Mouse (Mus musculus) lung, postnatal 4 days (tissue): ENCODE data around the gene Ncf1.

Experiments used
- DNase-seq, 2 experiments: peaks; one replicate each; pipeline ENCODE4 v3.0.0; 2021

The Ncf1 gene

DNA sequence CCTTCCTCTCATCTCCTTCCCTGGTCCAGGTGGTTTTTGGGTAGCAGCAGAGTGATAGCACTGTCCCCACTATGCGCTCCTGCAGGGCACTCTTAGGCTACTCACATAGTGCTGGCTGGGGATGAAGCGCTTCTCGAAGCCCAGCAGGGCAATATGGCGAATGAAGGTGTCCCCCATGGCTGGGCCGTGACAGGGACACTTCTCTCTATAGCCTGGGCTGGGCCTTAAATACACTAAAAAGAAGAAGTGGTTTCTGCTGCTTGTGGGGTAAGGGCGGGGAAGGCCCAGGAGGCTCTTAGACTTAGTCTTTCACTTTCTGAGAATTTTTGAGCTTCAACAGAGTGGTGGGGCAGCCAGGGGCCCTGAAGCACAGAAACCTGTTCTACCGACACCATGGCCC is at the start of gene Ncf1:
Gene Ncf1 (minus strand): TSS at position 235 of the 400 bp plus-strand sequence.
- DNase-seq: peak; percentile 61 to 64

DNA sequence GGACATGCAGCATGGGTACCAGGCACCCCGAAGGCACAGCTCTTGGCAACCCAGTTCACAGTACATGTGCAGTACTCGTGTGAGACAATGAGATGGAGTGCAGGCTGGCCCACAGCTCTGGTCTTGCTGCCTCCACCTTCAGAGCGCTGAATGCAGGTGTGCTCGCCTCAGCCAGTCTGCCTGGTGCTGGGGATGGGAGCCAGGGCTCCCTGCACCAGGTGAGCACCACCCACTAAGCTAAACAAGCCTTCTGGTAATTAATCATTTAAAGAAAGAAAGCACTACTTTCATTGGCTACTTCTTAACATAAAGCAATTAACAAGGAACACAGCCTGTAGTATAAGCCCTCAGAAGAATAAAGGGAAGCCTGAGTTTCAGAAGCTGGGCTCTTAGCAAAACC is 47.7 kb upstream of the Ncf1 start:
- no peak for DNase-seq

DNA sequence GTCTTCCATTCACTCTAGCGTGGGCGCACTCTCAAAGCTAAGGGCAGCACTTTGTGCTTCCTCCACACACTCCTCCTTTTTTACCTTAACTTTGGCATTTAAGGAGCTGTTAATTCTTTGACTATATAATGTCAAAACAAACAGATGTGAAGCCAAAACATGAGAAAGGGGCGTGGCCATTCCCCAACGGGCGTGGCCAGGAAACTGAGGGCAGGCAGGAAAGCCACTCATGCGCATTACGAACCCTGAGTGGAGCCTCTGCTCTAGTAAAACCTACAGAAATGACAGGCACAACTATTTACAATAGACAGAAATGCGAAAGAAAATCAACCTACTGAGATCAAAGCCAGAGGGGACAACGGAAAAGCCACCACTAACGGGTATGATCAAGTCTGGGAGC is 46.1 kb upstream of the Ncf1 start:
- DNase-seq: peak in 1 of 2 experiments; percentile 23

DNA sequence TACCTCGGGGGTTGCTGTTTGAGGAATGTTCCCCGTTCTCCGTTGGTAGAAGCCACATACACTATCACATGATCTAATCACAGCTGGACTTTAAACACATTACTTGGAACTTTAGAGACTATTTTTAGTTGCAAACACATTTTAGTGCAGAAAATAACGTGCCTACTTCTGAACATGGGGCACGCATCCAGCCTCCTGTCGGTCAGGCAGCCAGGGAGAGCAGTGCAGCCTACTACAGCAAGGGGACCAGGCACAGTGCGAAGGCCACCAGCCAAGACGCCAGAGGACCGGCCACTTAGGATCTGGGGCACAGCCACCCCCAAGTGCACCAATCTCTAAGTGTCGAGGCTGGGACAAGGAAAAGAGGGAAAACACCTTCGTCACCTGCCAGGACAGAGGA is 45.6 kb upstream of the Ncf1 start:
- no peak for DNase-seq

DNA sequence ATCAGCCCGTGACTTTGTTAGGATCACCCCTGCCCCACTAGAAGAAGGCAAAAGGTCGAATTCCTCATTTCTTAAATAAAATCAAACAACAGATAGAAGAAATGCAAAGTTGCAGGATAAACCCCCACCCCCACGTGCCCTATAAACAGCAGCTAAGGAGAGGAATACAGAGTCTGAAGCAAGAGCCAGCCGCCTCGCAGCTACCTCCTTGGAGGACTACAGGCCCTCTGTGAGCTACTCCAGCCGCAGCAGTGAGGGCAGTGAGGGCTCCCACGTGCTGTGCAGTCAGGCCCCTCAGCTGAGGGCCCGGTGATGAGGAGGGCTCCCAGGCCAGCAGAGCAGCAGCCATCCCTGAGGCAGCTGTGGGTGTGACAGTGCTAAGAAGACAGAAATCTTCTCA is 44.3 kb upstream of the Ncf1 start:
- no peak for DNase-seq

DNA sequence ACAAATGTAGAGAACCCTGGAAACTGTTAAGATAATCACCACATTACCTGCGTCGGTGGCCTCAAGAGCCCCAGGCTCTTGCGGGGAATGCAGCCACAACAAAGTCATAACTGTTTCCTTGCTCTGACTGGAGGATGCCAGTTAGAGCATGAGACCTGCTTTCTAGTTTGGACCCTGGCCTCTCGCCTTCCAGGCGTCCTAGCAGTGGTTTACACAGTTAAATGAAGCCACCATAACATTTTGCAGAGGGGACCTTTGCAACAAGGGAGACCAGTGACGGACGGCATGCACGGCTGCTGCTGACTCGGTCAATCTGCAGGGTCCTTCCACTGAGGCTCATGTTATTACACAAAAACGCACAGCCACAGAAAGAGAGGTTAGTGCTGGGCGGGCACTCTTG is 43.3 kb upstream of the Ncf1 start:
- DNase-seq: no peak

DNA sequence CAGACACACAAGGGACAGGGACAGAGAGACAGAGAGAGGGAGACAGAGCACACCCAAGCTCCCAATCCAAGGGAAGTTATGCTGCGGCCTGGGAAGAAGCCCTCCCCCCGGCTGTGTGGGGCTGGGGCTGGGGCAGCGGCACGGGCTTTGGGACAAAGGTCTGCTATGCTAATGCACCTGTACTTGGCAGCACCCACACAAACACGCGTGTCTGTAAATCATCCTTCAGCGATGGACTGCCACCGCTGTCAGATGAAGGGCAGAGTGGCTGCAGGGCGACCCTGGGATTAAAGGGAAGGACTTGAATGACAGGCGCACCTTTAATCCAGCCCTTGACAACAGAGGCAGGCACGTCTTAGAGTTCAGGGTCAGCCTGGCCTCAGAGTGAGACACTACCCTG is 42.0 kb upstream of the Ncf1 start:
- no peak for DNase-seq

DNA sequence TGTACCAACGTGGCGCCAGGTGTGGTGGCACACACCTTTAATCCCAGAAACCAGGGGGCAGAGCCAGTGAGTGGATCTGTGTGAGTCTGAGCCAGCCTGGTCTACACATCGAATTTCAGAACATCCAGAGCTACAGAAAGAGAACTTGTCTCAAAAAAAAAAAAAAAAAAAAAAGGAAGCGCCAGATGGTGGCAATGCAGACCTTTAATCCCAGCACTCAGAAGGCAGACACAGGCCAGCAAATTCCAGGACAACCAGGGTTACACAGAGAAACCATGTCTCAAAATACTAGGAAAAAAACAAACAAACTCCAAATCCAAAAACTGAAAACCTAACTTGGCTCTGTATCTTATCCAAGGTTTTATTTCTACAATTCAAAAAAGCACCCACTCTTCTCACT is 41.1 kb upstream of the Ncf1 start:
- DNase-seq: no peak

DNA sequence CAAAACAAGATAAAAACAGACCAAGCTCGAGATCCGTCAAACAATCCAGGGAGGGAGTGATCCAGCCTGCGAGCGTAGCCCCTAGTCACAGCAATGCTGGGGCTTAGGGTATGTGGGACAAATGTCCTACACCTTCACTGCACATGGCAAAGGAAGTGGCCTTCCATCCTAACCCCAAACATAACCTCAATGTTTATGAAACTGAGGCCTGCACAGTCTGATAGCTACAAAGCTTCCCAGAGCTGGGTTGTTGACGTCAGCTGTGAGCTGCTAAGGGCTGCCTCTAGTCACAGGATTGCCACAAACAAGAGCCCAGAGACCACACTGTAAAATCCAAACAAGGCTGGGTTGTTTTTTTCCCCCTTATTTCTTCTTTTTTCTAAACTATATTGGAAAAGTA is 40.3 kb upstream of the Ncf1 start:
- DNase-seq: peak; percentile 35 to 59

DNA sequence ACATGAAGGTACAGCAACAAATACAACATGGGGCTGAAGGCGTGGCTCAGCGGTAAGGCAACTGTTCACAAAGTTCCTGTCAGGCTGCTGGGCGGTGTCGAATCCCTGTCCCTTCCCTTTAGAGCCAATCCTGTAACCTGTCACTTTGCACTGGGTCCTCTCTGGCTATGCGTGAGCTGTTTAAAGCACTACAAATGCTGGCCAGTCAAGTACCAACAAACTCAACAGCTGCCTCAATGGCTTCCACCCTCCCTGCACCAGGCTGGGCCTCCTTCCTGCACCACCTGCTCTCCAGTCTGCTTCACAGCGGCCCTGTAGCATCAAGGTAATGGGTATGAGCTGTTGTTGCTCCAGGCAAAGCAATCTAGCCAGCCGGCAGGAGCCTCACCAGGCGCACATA is 39.3 kb upstream of the Ncf1 start:
- no peak for DNase-seq

DNA sequence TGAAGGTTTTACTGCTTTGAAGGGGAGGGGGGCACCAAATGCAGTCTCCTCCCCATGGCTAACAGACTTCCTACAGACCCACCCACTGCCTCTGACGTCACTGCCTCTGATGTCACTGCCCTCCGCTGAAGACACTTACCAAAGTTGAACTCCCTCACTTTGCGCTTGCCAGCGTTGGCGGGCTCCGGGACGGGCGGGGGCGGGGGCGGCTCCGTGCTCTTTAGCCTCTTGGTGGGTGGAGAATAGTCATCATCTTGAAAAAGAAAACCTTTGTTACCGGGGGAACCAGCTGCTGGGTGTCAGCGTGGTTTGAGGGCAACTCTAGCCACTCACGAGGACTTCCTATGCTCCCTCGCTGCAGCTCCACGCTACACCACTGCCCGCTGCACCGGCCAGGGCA is 37.0 kb upstream of the Ncf1 start:
- DNase-seq: peak in 1 of 2 experiments; percentile 33

DNA sequence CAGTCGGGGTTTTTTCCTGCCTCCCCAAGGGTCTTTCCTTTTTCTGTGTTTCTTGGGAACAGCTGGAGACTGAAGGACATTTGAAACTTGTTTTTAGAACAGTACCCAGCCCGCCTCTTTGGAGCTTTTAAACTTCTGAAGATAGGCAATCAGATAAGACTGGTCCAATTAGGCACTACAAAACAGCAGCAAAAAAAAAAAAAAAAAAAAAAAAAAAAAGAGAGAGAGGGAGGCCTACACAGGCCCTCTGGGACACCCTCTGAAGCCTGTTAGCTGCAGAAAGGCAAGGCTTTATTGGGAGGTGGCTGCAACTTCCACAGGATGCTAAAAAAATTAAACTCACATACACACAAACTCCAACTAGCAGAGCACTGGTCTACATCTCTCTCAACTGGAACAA is 36.5 kb upstream of the Ncf1 start:
- DNase-seq: no peak

DNA sequence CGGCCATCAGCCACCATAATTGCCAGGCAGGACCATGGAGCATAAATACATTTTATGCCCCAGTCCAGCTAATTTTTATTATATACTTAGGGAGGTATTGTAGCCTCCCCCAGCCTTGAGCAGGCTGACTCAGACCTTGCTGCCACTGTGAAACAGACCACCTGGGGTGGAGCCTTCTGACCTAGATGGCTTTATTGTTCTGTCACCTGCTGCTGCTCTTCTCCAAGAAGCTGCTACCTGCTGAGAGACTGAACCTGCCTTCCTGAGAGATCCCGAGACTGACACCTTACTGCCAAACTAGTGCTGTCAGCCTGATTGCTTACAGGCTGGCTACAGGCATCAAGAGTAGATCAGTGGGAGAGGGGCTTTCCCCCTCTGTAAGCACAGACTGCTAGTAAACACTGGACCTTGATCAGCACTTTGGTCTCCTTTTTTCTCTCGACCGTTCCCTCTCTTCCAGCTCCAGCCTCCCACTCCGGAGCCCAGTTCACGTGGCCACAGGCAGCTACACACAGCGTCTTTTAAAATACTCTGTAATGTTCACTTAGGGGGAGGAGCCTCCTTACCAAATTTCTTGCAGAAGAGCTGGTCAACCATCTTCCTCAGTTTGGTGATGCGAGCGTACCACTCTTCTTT is 30.7 kb upstream of the Ncf1 start:
- DNase-seq: no peak

DNA sequence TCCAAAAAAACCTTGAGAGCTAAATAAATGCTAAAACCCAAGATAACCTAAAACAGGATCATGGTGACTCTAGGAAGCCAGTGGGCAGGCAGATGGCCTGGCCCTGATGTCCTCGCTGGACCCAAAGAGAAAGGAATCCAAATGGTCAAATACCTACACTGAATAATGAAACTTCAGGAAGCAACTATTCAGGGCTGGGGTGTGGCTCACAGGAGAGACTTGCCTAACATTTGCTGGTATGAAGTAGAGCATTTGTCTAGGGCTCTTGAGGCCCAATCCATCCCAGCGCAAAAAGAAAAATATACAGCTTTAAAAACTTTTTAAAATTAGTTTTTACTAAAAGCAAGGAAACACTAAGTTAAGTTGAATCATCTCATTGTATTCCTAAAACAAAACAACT is 29.5 kb upstream of the Ncf1 start:
- DNase-seq: no peak

DNA sequence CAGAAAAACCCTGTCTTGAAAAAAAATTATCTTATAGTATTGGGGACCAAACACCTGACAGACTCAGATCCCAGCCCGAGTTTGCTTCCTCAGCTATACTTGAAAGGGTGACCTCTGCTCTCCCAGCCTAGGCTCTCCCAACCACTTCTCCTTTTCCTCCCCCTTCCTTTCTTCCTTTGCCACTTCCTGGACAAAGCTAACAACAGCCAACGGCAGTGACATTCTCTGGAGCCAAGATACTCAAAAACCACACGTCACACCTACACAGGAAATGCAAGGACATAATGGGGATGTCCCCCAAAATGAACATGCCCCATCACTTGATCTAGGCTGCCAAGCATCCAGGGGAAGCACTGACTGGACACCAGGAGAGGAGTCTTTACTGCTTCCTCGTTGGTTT is 29.0 kb upstream of the Ncf1 start:
- DNase-seq: no peak

DNA sequence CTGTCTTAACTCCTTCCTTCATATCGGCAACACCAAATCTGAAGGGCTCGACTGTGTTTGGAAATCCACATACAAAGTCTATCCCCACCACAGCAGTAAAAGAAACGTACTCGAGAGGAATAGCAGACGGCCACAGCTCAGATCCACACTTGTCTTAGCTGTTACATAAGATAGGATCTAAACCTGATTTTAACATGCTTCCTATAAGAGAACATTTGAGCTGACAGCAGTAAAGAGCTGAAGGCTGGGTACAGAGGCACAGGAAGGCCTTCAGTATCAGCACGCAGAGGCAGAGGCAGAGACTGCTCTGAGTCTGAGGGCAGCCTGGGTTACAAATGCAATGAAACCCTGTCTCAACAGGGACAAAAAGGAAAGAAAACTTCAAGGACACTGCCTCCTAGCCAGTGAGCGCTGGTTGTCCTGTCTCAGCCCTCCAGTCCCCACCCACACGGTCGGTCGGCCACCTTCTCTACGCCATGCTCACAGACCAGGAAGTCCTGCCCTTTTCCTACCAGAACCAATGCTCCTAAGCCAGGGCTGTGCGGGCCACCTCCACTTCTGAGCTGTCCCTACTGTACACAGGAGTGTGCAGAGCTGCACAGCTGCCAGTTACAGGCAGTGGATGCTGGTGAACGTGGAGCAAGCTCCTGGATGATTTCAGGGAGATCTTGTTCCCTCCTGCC is 28.1 kb upstream of the Ncf1 start:
- no peak for DNase-seq

DNA sequence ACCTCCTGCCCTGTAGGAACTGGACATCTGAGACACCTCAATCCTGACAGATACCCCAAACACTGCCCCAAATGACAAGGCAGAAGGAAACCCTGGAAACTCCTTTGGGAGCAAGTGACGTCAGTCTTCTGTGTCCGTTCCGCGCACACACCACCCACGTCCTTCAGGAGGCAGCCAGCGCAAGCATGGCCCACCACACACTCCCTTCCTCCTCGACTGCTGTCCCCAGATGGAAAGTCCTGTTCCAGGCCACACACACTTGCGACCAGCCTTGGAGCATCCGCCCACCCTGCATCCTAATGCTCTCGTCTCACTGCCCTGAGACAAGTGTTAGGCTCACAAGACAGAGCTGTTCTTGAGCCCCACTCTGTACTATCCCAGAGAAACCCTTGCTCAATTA is 25.9 kb upstream of the Ncf1 start:
- DNase-seq: no peak

DNA sequence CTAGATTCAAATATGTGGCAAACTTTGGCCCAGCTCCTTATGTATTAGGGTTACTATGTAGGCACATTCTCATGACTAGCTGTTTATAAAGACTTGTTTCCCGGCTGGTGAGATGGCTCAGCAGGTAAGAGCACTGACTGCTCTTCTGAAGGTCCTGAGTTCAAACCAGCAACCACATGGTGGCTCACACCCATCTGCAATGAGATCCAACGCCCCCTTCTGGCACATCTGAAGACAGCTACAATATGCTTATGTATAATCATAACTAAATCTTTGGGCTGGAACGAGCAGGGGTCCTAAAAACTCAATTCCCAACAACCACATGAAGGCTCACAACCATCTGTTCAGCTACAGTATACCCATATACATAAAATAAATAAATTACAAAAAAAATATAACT is 24.4 kb upstream of the Ncf1 start:
- DNase-seq: no peak

DNA sequence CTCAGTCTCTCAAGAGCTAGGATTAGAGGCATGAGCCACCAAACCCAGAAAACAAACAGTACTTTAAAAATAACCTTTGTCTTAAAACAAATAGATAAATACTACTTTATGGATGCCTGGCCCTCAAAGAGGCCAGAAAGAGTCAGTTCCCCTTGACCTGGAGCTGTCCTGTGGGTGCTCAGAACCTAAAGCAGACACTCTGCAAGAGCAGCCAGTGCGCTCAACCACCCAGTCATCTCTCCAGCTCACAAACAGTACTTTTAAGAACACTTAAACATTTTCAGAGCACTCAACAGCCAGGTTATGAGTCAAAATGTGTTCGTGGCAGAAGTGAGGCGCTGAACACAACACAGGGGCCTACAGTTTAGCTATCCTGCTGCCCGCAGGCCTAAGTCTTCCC is 21.7 kb upstream of the Ncf1 start:
- no peak for DNase-seq

DNA sequence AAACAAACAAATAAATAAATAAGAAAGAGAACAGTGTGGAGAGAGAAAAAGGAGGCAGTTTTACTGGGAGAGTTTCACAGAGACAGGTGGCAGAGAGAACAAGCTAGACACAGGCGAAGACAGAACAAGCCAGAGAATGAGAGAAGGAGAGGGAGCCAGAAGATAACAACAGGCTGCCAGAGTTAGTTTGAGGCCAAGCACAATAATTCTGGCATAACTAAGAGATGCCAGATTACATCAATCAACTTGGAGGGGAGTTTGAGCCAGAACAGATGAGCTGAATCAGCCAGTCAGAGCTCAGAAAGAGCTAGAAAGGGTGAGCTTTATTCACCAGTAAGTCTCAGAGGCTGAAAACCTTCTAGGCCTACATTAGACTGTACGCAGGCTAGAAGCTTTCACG is 21.2 kb upstream of the Ncf1 start:
- DNase-seq: no peak

DNA sequence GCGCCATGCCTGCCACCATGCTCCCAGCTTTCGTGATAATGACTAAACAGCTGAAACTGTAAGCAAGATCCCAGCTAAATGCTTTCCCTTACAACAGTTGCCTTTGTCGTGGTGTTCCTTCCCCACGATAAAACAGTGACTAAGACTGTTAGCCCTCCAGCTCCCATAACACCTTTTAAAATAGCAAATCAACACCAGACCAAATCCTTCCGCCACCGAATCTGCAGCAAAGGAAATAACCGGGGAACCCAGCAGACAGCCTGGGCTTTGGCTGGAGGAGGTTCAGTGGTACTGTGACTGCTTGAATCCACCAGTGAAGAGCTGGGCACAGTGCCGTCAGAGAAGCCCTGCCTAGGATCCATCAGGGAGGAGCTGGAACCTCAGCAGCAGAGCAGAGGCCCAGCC is 19.8 kb upstream of the Ncf1 start:
- DNase-seq: no peak

DNA sequence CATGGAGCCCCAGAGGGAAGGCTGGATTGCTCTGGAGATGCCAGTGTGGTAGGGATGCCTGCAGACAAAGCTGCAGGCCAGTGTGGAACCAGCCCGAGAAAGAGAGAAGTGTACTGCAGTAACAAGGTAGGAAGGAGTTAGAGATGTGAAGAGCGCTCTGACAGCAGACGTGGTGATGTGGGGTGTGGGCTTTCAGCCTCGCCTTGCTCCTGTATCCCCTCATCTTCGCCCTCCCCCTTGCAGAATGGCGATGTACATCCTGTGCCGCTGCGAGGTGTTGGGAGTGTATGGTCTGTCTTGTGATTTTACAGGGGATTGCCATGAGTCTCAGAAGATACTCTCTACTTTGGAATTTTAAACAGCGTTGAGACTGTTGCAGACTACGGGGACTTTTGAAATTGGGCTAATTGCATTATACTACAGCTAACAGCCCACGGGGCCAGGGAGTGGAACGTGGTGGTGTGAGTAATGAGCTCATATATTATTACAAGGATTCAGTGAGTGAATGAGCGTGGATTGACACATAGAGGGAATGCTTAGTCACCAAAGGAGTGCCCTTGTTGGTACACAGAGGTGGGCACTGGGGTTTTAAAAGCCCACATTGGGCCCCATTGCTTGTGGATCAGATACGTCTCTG is 19.3 kb upstream of the Ncf1 start:
- no peak for DNase-seq

DNA sequence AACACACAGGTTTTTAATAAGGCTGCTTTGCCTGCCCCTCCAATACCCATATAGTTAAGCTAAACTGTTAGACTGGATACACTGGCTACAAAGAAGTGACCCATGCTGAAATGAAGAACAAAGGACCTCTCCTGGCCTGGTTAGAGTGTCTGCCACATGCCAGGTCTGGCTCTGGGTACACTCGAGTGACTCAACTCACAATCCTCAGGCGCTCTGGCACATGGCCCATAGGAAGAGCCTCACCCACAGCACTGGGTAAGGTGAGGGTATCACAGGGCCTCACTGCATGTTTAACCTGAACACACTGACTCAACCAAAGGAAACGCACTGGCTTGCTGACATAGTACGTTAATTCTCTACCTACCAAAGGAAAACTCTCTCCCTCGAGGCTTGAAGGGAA is 16.7 kb upstream of the Ncf1 start:
- peak; percentile 50 to 82 for DNase-seq

DNA sequence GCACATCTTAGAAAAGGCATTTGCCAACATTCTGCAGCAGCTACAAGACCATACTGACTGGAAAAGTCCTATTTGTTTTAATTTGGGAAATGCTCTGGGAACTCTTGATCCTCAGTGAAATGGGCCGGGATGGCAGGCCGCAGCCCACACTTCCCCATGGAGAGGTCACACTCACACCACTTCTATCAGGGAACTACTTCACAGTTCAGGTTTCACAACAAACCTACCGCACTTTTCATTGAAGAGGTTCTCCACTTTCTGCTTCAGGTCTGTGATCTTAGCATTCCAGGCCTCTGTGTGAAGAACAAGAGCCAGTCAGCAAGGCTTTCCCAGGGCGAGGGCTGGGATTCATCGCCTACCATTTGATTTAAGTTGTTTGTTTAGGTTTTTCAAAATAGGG is 15.5 kb upstream of the Ncf1 start:
- peak; percentile 40 to 66 for DNase-seq
